Mouse (Mus musculus): Measurements from ENCODE around the gene Car5a.

Car5a gene

GRCm38 (mm10) chr8:121906542-121907512 lies 37.9 kb downstream of the Car5a start:
- DNase-seq (ENCODE audit: low spot score in 2 of 2): peak in 1 of 2 experiments; percentile 25

GRCm38 (mm10) chr8:121905864-121906263 lies 38.8 kb downstream of the Car5a start:
- no peak for DNase-seq (ENCODE audit: low spot score in 2 of 2)

DNA sequence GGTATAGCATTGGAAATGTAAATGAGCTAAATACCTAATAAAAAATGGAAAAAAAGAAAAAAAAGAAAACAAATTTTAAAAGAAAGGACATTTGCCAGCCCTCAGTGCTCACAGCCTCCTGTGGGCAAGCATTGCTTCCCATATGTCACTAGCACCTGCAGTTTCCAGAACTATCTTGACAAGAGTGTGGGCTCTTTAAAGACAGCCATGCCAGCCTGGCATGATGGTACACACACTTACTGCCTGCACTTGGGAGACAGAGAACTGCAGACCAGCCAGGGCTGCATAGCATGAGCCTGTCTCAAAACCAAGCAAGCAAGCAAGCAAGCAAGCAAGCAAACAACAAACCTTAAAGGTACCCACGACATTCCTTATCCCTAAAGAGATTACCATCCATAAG lies 39.3 kb downstream of the Car5a start:
- no peak for DNase-seq (ENCODE audit: low spot score in 2 of 2)

DNA sequence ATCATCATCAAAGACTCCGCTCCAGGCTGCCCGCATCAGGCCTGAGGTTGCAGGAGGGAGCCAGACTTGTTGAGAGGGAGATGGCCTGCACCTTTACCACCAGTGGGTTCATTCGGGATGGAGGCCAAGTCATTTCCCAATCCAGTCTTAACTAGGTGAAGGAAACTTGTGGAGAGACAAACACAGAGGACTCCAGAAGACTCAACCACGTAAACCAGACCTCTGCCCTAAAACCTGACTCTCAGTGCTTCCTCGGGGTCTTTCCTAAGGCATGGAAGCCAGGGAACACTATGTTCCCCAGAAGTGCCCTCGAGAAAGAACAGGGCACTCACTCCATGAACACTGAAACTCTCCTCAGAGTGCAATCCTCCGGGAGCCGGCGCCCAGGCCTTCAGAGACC lies 39.7 kb downstream of the Car5a start:
- DNase-seq (ENCODE audit: low spot score in 2 of 2): no peak

DNA sequence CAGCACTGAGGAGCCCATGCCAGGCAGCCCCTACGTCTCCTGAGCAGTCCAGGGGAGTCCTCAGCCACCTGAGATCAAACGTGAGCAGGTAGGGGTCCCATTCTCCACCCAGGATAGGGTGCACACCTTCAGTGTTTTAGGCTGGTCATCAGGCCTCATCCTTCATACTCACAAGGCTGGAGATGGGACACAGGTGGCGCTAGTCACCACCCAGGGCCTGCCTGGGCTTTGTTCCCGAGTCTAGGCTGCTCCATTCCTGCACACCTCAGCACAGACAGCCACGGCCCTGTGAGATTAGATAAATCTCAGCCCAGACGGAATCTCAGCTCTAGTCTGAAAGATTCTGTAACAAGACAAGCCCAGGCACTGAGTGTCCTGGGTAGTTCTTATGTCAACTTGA lies 40.7 kb downstream of the Car5a start:
- no peak for DNase-seq (ENCODE audit: low spot score in 2 of 2)

DNA sequence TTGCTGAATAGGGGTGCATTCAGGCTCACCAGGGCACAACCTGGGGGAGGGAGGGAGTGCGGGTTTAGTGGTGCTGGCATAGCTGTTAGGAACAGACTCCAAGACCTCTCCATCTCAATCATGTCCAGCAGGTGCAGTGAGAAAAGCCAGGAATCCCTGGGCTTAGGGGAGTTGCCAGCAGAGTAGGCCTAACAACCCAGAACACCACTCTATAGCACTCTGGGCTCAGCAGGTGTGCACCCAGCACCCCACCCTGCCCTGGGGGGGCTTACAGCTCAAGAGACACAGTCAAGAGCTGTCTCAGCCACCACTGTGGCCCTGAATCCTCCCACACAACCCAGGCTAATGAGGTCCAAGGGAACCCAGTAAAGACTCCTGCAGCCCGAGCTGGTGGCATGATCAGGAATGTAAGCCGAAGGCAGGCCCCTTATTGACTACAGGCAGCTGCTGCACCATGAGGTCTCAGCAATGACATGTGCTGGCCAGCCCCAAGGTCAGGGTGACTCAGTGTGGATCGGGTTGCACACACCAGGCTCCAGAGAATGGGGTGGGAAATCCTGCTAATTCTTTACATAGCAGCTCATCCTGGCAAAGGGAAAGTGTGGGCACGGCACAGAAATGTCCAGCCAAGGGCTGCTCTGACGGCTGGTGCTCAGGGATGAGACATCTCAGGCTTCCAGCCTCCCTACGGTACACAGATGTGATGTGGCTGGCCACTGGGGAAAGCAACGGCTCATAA lies 43.0 kb downstream of the Car5a start:
- no peak for DNase-seq (ENCODE audit: low spot score in 2 of 2)

GRCm38 (mm10) chr8:121899180-121900044 lies 45.3 kb downstream of the Car5a start:
- DNase-seq (ENCODE audit: low spot score in 2 of 2): peak; percentile 52 to 59

GRCm38 (mm10) chr8:121898401-121898931 lies 46.2 kb downstream of the Car5a start:
- DNase-seq (ENCODE audit: low spot score in 2 of 2): peak; percentile 65 to 74

GRCm38 (mm10) chr8:121897871-121898381 lies 46.8 kb downstream of the Car5a start:
- no peak for DNase-seq (ENCODE audit: low spot score in 2 of 2)

DNA sequence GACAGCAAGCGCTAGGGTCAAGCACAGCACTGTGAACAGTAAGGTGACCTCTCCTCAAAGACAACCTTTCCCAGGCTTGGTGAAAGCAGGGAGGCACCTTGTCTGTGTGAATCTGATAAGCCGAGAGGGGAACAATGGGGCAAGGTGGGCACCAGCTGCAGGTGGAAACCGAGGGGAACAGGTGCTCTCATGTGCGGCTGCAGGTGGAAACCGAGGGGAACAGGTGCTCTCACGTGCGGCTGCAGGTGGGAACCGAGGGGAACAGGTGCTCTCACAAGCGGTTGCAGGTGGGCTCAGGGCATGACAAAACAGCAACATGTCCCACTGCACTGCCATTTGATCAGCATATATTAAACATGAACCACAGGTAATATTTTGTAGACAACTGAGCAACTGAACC lies 47.5 kb downstream of the Car5a start:
- DNase-seq (ENCODE audit: low spot score in 2 of 2): no peak

- DNase-seq (ENCODE audit: low spot score in 2 of 2): no peak
Measured at GRCm38 (mm10) chr8:121896476-121897145, 48.1 kb downstream of the Car5a start.

- DNase-seq (ENCODE audit: low spot score in 2 of 2): no peak
Measured at GRCm38 (mm10) chr8:121895910-121896309, 48.8 kb downstream of the Car5a start.

DNA sequence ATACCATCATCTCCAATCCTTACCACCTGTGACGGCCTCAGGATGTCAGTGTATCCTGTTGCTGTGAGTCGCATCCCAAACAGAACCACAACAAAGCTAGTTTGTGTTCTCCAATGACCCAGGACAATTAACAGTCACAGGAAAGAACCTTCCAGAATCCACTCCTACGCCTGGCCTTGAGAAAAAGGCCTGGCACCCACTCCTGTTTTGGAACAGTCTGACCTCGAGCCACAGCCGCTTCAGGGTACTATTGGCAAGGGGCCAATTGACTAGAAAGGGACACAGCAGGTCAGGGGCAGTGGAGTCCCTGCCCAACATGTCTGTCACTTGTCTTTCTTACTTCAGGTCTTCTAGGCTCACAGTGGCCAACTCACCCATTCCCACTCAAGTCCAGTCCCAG lies 51.8 kb downstream of the Car5a start:
- no peak for DNase-seq (ENCODE audit: low spot score in 2 of 2)

GRCm38 (mm10) chr8:121889810-121890785 lies 54.6 kb downstream of the Car5a start:
- DNase-seq (ENCODE audit: low spot score in 2 of 2): no peak

GRCm38 (mm10) chr8:121889317-121889716 lies 55.4 kb downstream of the Car5a start:
- no peak for DNase-seq (ENCODE audit: low spot score in 2 of 2)

DNA sequence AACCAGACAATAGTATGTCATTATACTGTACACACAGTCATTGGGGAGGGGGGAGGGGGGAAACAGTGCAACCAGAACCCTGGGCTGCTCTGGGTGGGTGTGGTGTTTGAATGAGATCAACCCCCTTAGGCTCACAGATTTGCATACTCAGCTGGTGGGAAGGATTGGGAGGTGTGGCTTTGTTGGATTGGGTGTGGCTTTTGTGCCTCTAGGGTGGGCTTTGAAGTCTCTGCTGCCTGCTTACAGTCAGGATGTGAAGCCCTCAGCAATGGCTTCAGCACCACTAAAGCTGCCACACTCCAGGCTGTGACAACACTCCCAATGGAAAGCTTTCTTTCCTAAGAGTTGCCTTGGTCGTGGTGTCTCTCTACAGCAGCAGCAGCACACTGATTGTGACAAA lies 57.2 kb downstream of the Car5a start:
- no peak for DNase-seq (ENCODE audit: low spot score in 2 of 2)

DNA sequence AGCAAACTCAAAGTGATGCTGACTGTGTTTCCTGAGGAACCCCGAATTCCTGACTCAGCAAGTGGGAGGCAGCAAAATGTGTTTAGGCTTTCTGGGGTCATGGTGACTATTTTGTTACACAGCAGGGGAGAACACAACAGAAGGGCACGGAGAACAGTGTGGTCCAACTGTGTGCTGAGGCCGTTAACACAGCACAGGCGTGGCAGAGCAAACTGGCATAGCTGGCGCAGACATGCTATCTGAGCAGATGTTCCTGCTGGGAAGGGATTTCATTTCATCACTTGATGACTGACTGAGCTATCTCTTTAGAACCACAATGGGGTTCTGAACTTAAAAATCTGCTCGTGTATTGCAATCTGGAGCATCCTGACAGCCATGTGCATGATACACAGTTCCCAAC lies 59.3 kb downstream of the Car5a start:
- DNase-seq (ENCODE audit: low spot score in 2 of 2): no peak

- DNase-seq (ENCODE audit: low spot score in 2 of 2): no peak
Measured at GRCm38 (mm10) chr8:121885001-121885400, 59.7 kb downstream of the Car5a start.

- DNase-seq (ENCODE audit: low spot score in 2 of 2): no peak
Measured at GRCm38 (mm10) chr8:121884181-121884580, 60.5 kb downstream of the Car5a start.

DNA sequence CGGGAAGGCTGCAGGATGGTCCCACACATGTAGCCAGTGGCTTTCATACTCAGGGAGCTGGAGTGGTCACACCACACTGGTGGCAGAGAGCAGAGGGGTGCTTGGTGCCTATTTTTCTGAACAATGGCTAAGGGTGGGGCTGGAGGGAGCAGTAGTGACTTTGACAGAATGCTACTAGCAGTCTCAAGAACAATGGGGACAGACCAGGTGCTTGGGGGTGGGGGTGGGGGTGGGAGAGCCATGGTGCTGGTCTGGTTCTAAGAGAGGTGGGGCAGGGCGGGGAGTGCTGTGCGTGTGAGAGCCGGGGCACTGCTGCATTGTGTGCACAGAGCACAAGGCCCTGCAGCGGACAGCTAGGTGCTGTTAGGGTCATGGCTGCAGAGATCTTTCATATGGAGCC lies 62.8 kb downstream of the Car5a start:
- no peak for DNase-seq (ENCODE audit: low spot score in 2 of 2)

Measured in spleen, postnatal 14 days (tissue).